Mouse (Mus musculus): Measurements from ENCODE around the gene Tmem117. TPM values are rescaled to one million over a fixed set of nuclear protein-coding genes. Genes with fewer than 3 reads are reported as not detected.
A peak's percentile ranks its signal among the peaks of the same experiment; 100 is the strongest.

Gene Tmem117
- polyA plus RNA-seq, 1 experiment = 4.6 TPM

DNA sequence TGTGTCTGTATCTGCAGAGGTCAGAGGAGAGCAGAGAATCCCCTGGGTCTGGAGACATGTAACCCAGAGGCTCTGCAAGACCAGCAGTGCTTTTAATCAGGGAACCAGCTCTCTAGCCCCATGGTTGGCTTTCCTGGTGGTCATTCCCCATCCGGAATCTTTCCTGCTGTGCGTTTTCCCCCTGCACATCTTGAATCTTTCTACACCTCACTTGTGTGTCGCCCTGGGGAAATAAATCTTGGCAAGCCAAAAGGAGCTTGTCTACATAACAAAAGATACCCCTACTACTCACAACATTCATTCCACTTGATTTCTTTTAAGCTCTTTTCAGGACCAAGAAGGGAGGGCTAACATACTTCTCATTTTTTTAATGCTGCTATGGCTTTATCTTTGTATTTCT lies 169.2 kb downstream of the Tmem117 start:
- 49% methylated on average over 3 of the region's 3 CpGs for WGBS
- Histone ChIP-seq H3K27ac (ENCODE audit: insufficient read depth, low read depth, low read length) (no peak overlapping the region), H3K36me3 (ENCODE audit: control insufficient read depth, insufficient read depth, low read length) (no peaks in the 10 kb centered on the region), H3K4me3 (ENCODE audit: insufficient read depth, low read depth, low read length) (no peak overlapping the region), H3K27me3 (replicated peaks; ENCODE audit: control insufficient read depth, insufficient read depth, low read length) (no peaks in the 10 kb centered on the region), H3K4me1 (ENCODE audit: control insufficient read depth, insufficient read depth, low read length) (no peaks in the 10 kb centered on the region)
- TF ChIP-seq POLR2A (IDR thresholded peaks at IDR 0.05; ENCODE audit: low read depth, low read length) (no peak), CTCF (conservative IDR thresholded peaks at IDR 0.05; ENCODE audit: insufficient read depth, insufficient read length, low read depth, low read length) (no peak)
- no peak for DNase-seq

DNA sequence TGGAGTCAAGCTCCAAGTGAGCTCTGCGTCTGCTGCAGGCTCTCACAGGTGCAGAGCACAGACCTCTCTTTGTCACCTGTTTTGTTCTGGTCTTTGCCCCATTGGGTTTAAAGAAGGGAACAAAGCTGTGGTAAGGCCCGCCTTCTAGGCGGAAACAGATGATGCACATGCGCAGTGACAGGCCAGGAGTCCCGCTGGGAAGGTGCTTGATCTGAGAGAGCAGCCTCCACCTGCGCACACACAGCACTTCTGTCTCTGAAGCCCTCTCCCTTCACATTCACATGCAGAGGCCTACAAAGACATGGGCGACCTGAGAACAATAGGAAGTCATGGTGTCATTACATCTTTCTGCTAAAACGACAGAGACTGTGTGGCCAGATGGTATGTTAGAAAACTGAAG lies 172.4 kb downstream of the Tmem117 start:
- no peaks in the 10 kb centered on the region for H3K27me3 ChIP-seq (replicated peaks; ENCODE audit: control insufficient read depth, insufficient read depth, low read length)
- 84% methylated on average over 8 of the region's 8 CpGs for WGBS
- H3K4me3 ChIP-seq (ENCODE audit: insufficient read depth, low read depth, low read length) = no peak overlapping the region
- H3K36me3 ChIP-seq (ENCODE audit: control insufficient read depth, insufficient read depth, low read length) = no peaks in the 10 kb centered on the region
- H3K4me1 ChIP-seq (ENCODE audit: control insufficient read depth, insufficient read depth, low read length) = no peaks in the 10 kb centered on the region
- TF ChIP-seq CTCF (conservative IDR thresholded peaks at IDR 0.05; ENCODE audit: insufficient read depth, insufficient read length, low read depth, low read length) (no peak), POLR2A (IDR thresholded peaks at IDR 0.05; ENCODE audit: low read depth, low read length) (no peak)
- DNase-seq = no peak
- H3K27ac ChIP-seq (ENCODE audit: insufficient read depth, low read depth, low read length) = no peak overlapping the region

- no peak for DNase-seq
- H3K4me3 ChIP-seq (ENCODE audit: insufficient read depth, low read depth, low read length) = no peak overlapping the region
- no peaks in the 10 kb centered on the region for H3K27me3 ChIP-seq (replicated peaks; ENCODE audit: control insufficient read depth, insufficient read depth, low read length)
- WGBS = 70% methylated on average over 17 of the region's 17 CpGs
- no peaks in the 10 kb centered on the region for H3K4me1 ChIP-seq (ENCODE audit: control insufficient read depth, insufficient read depth, low read length)
- TF ChIP-seq CTCF (conservative IDR thresholded peaks at IDR 0.05; ENCODE audit: insufficient read depth, insufficient read length, low read depth, low read length) = no peak
- TF ChIP-seq POLR2A (IDR thresholded peaks at IDR 0.05; ENCODE audit: low read depth, low read length) = no peak
- H3K27ac ChIP-seq (ENCODE audit: insufficient read depth, low read depth, low read length) = no peak overlapping the region
- no peaks in the 10 kb centered on the region for H3K36me3 ChIP-seq (ENCODE audit: control insufficient read depth, insufficient read depth, low read length)
Measured at GRCm38 (mm10) chr15:94802820-94803219, 173.8 kb downstream of the Tmem117 start.

DNA sequence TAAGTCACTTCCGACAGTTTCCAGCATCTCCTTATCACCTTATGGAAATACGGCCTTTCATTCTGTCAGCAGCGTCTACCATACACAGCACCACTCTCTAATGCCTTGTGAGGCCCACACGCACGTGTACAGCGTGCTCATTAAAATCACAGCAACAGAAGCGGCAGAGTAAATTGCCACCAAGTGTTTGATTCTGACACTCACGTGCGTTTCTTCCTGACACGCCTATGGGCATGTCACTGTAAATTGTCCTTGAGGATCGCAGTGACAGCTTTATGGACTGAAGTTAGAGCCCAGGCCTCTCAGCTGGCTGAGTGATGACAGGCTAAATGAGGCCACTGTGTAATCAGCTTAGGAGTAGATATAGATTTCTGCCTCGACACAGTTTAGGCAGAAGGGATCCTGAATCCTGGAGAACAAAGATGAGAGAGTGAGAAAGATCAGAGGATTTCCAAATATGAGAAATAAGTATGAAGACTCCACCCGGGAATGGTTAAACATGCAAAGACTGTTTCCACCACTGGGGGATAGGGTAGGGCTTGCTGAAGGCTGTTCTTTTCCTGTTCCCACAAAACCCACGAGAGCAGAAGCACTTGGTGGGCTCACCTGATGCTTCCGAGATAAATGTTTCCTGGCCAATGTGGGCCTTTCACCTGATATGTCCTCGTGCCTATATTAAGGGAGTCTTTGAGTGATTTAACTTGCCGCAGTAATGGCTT lies 174.8 kb downstream of the Tmem117 start:
- TF ChIP-seq POLR2A (IDR thresholded peaks at IDR 0.05; ENCODE audit: low read depth, low read length) = no peak
- TF ChIP-seq CTCF (conservative IDR thresholded peaks at IDR 0.05; ENCODE audit: insufficient read depth, insufficient read length, low read depth, low read length) = no peak
- Histone ChIP-seq H3K27ac (ENCODE audit: insufficient read depth, low read depth, low read length) (no peak overlapping the region), H3K36me3 (ENCODE audit: control insufficient read depth, insufficient read depth, low read length) (no peaks in the 10 kb centered on the region), H3K4me1 (ENCODE audit: control insufficient read depth, insufficient read depth, low read length) (no peaks in the 10 kb centered on the region), H3K4me3 (ENCODE audit: insufficient read depth, low read depth, low read length) (no peak overlapping the region), H3K27me3 (replicated peaks; ENCODE audit: control insufficient read depth, insufficient read depth, low read length) (no peaks in the 10 kb centered on the region)
- 39% methylated on average over 17 of the region's 17 CpGs for WGBS
- no peak for DNase-seq

GRCm38 (mm10) chr15:94806005-94806404 lies 177.0 kb downstream of the Tmem117 start:
- no peak for DNase-seq
- Histone ChIP-seq H3K36me3 (ENCODE audit: control insufficient read depth, insufficient read depth, low read length) (no peaks in the 10 kb centered on the region), H3K4me3 (ENCODE audit: insufficient read depth, low read depth, low read length) (no peak overlapping the region), H3K4me1 (ENCODE audit: control insufficient read depth, insufficient read depth, low read length) (no peaks in the 10 kb centered on the region), H3K27ac (ENCODE audit: insufficient read depth, low read depth, low read length) (no peak overlapping the region), H3K27me3 (replicated peaks; ENCODE audit: control insufficient read depth, insufficient read depth, low read length) (no peaks in the 10 kb centered on the region)
- no peak for TF ChIP-seq POLR2A (IDR thresholded peaks at IDR 0.05; ENCODE audit: low read depth, low read length)
- WGBS = 45% methylated on average over 3 of the region's 3 CpGs

GRCm38 (mm10) chr15:94811550-94811949 lies 182.5 kb downstream of the Tmem117 start:
- H3K27me3 ChIP-seq (replicated peaks; ENCODE audit: control insufficient read depth, insufficient read depth, low read length) = no peaks in the 10 kb centered on the region
- no peaks in the 10 kb centered on the region for H3K4me1 ChIP-seq (ENCODE audit: control insufficient read depth, insufficient read depth, low read length)
- WGBS = 74% methylated on average over 5 of the region's 5 CpGs
- H3K27ac ChIP-seq (ENCODE audit: insufficient read depth, low read depth, low read length) = no peak overlapping the region
- DNase-seq = no peak
- H3K4me3 ChIP-seq (ENCODE audit: insufficient read depth, low read depth, low read length) = no peak overlapping the region
- TF ChIP-seq POLR2A (IDR thresholded peaks at IDR 0.05; ENCODE audit: low read depth, low read length) (no peak), CTCF (conservative IDR thresholded peaks at IDR 0.05; ENCODE audit: insufficient read depth, insufficient read length, low read depth, low read length) (no peak)
- H3K36me3 ChIP-seq (ENCODE audit: control insufficient read depth, insufficient read depth, low read length) = no peaks in the 10 kb centered on the region

- no peaks in the 10 kb centered on the region for H3K27me3 ChIP-seq (replicated peaks; ENCODE audit: control insufficient read depth, insufficient read depth, low read length)
- no peak for TF ChIP-seq POLR2A (IDR thresholded peaks at IDR 0.05; ENCODE audit: low read depth, low read length)
- no peak for TF ChIP-seq CTCF (conservative IDR thresholded peaks at IDR 0.05; ENCODE audit: insufficient read depth, insufficient read length, low read depth, low read length)
- no peaks in the 10 kb centered on the region for H3K36me3 ChIP-seq (ENCODE audit: control insufficient read depth, insufficient read depth, low read length)
- peak; percentile 8 for DNase-seq
- H3K27ac ChIP-seq (ENCODE audit: insufficient read depth, low read depth, low read length) = no peak overlapping the region
- 70% methylated on average over 15 of the region's 15 CpGs for WGBS
- H3K4me3 ChIP-seq (ENCODE audit: insufficient read depth, low read depth, low read length) = no peak overlapping the region
- no peaks in the 10 kb centered on the region for H3K4me1 ChIP-seq (ENCODE audit: control insufficient read depth, insufficient read depth, low read length)
Measured at GRCm38 (mm10) chr15:94814213-94815100, 185.4 kb downstream of the Tmem117 start.
